Mouse (Mus musculus) hindbrain, embryonic 10.5 days (tissue): ENCODE data around the gene Peg10. TPM values are rescaled to one million over a fixed set of nuclear protein-coding genes. Genes with fewer than 3 reads are reported as not detected.

Source experiments
- DNase-seq: peaks from one replicate; pipeline ENCODE4 v3.0.0-alpha.2; 2017; ENCODE audit warnings: low spot score
- H3K27ac ChIP-seq: fragments of 300-500 bp; sonication (generic); 2 replicates; pipeline ENCODE4 v1.5.1; 2016; ENCODE audit warnings: mild to moderate bottlenecking, moderate library complexity
- H3K27me3 ChIP-seq: fragments of 300-500 bp; sonication (generic); 2 replicates; pipeline ENCODE4 v1.6.1; 2016; ENCODE audit warnings: mild to moderate bottlenecking; ENCODE audit not compliant: poor library complexity, insufficient read depth, severe bottlenecking
- H3K36me3 ChIP-seq: fragments of 300-500 bp; sonication (generic); 2 replicates; pipeline ENCODE4 v1.6.1; 2016; ENCODE audit warnings: mild to moderate bottlenecking, moderate library complexity
- H3K4me1 ChIP-seq: fragments of 300-500 bp; sonication (generic); replicated peaks from 2 replicates; pipeline ENCODE4 v1.6.1; 2016; ENCODE audit warnings: mild to moderate bottlenecking
- H3K4me3 ChIP-seq: fragments of 300-500 bp; sonication (generic); 2 replicates; pipeline ENCODE4 v1.5.1; 2016; ENCODE audit warnings: mild to moderate bottlenecking, moderate library complexity
- H3K9me3 ChIP-seq: fragments of 300-500 bp; sonication (generic); 2 replicates; pipeline ENCODE4 v1.6.1; 2016; ENCODE audit warnings: mild to moderate bottlenecking, moderate library complexity
- WGBS: fragments of 180-500 bp; shearing (Covaris S2); methylation state at CpG from one replicate; pipeline ENCODE4 v1.1.7; 2016; 5-methylcytosine and 5-hydroxymethylcytosine counted together
- polyA plus RNA-seq: library from polyadenylated mRNA; unstranded; fragments of >200 nt; fragmentation: Nextera tagmentation; extraction: Ambion mirVana; gene quantifications from 2 replicates; pipeline ENCODE4 v1.2.1, GENCODE M21; 2016

Gene Peg10
- polyA plus RNA-seq, result 9.3 and 12.3 TPM in 2 replicates

- 49% methylated on average over 38 of the region's 38 CpGs for WGBS
- peaks cover 12% of the 10 kb centered on the region for H3K4me1 ChIP-seq
Measured at GRCm38 (mm10) chr6:4746696-4747439, at the start of gene Peg10, which contains the start of gene Sgce. Gene Peg10 (plus strand): TSS chr6:4747306. Gene Sgce (minus strand): TSS chr6:4747207.

GRCm38 (mm10) chr6:4701641-4702040 is 45.5 kb upstream of the Peg10 start:
- H3K4me1 ChIP-seq, result no peaks in the 10 kb centered on the region
- DNase-seq, result no peak
- no peaks in the 10 kb centered on the region for H3K27me3 ChIP-seq
- 87% methylated on average over 8 of the region's 8 CpGs for WGBS
- peaks cover 31% of the 10 kb centered on the region for H3K36me3 ChIP-seq
- no peaks in the 10 kb centered on the region for H3K9me3 ChIP-seq
- no peak overlapping the region for H3K4me3 ChIP-seq
- no peak overlapping the region for H3K27ac ChIP-seq

More at GRCm38 (mm10) chr6:4746696-4747439, at the start of gene Peg10, which contains the start of gene Sgce:
- Histone ChIP-seq H3K36me3 (peaks cover 13% of the 10 kb centered on the region; the same call in 1 of the 2 replicates), H3K27me3 (no peaks in the 10 kb centered on the region), H3K9me3 (peaks cover 30% of the 10 kb centered on the region), H3K4me3 (peak within 1 kb of the TSS; percentile 63), H3K27ac (peak within 1 kb of the TSS; percentile 96)
- peak; percentile 89 for DNase-seq

GRCm38 (mm10) chr6:4703908-4704307 is 43.2 kb upstream of the Peg10 start:
- 93% methylated on average over 7 of the region's 7 CpGs for WGBS
- no peaks in the 10 kb centered on the region for H3K27me3 ChIP-seq
- no peak overlapping the region for H3K27ac ChIP-seq
- DNase-seq, result no peak
- H3K36me3 ChIP-seq, result peaks cover 44% of the 10 kb centered on the region
- H3K4me3 ChIP-seq, result no peak overlapping the region
- H3K9me3 ChIP-seq, result no peaks in the 10 kb centered on the region
- no peaks in the 10 kb centered on the region for H3K4me1 ChIP-seq

GRCm38 (mm10) chr6:4706415-4706814 is 40.7 kb upstream of the Peg10 start:
- H3K27me3 ChIP-seq, result no peaks in the 10 kb centered on the region
- H3K36me3 ChIP-seq, result peaks cover 54% of the 10 kb centered on the region
- H3K27ac ChIP-seq, result no peak overlapping the region
- no peaks in the 10 kb centered on the region for H3K9me3 ChIP-seq
- DNase-seq, result no peak
- no peak overlapping the region for H3K4me3 ChIP-seq
- H3K4me1 ChIP-seq, result no peaks in the 10 kb centered on the region
- WGBS, result 89% methylated on average over 5 of the region's 5 CpGs

GRCm38 (mm10) chr6:4708971-4709370 is 38.1 kb upstream of the Peg10 start:
- H3K4me1 ChIP-seq, result no peaks in the 10 kb centered on the region
- WGBS, result 90% methylated on average over 1 of the region's 1 CpGs

GRCm38 (mm10) chr6:4716171-4716570 is 30.9 kb upstream of the Peg10 start:
- H3K27me3 ChIP-seq, result no peaks in the 10 kb centered on the region
- no peaks in the 10 kb centered on the region for H3K9me3 ChIP-seq
- no peak for DNase-seq
- WGBS, result 90% methylated on average over 2 of the region's 2 CpGs
- H3K4me3 ChIP-seq, result no peak overlapping the region
- peaks cover 13% of the 10 kb centered on the region for H3K36me3 ChIP-seq
- peaks cover 3% of the 10 kb centered on the region; the same call in 1 of the 2 replicates for H3K4me1 ChIP-seq
- H3K27ac ChIP-seq, result no peak overlapping the region

More at GRCm38 (mm10) chr6:4708971-4709370, 38.1 kb upstream of the Peg10 start:
- DNase-seq, result no peak
- Histone ChIP-seq H3K27ac (no peak overlapping the region), H3K36me3 (peaks cover 40% of the 10 kb centered on the region), H3K4me3 (no peak overlapping the region), H3K27me3 (no peaks in the 10 kb centered on the region), H3K9me3 (no peaks in the 10 kb centered on the region)

GRCm38 (mm10) chr6:4717344-4717743 is 29.8 kb upstream of the Peg10 start:
- H3K36me3 ChIP-seq, result peaks cover 13% of the 10 kb centered on the region
- H3K4me1 ChIP-seq, result peaks cover 8% of the 10 kb centered on the region; the same call in 1 of the 2 replicates
- H3K27me3 ChIP-seq, result no peaks in the 10 kb centered on the region
- WGBS, result 89% methylated on average over 2 of the region's 2 CpGs
- DNase-seq, result no peak
- no peak overlapping the region for H3K27ac ChIP-seq
- no peaks in the 10 kb centered on the region for H3K9me3 ChIP-seq
- H3K4me3 ChIP-seq, result no peak overlapping the region

GRCm38 (mm10) chr6:4722142-4722541 is 25.0 kb upstream of the Peg10 start:
- no peak for DNase-seq
- 69% methylated on average over 6 of the region's 6 CpGs for WGBS
- peaks cover 35% of the 10 kb centered on the region; the same call in 1 of the 2 replicates for H3K4me1 ChIP-seq
- H3K4me3 ChIP-seq, result no peak overlapping the region
- H3K27ac ChIP-seq, result no peak overlapping the region
- 0 out of 2 replicates have a peak, but pooled peaks cover under 1% of the 10 kb centered on the region for H3K36me3 ChIP-seq
- no peaks in the 10 kb centered on the region for H3K27me3 ChIP-seq
- no peaks in the 10 kb centered on the region for H3K9me3 ChIP-seq

GRCm38 (mm10) chr6:4722739-4723138 is 24.4 kb upstream of the Peg10 start:
- no peak for DNase-seq
- 88% methylated on average over 13 of the region's 13 CpGs for WGBS
- Histone ChIP-seq H3K27me3 (no peaks in the 10 kb centered on the region), H3K36me3 (no peaks in the 10 kb centered on the region), H3K4me3 (no peak overlapping the region), H3K4me1 (peaks cover 35% of the 10 kb centered on the region; the same call in 1 of the 2 replicates), H3K27ac (no peak overlapping the region), H3K9me3 (no peaks in the 10 kb centered on the region)

GRCm38 (mm10) chr6:4723998-4724757 is 22.9 kb upstream of the Peg10 start:
- Histone ChIP-seq H3K4me1 (peaks cover 35% of the 10 kb centered on the region; the same call in 1 of the 2 replicates), H3K27ac (0 out of 2 replicates have a peak overlapping the region, but pooled peaks have one; percentile 29), H3K9me3 (no peaks in the 10 kb centered on the region), H3K4me3 (no peak overlapping the region), H3K27me3 (no peaks in the 10 kb centered on the region), H3K36me3 (no peaks in the 10 kb centered on the region)
- no peak for DNase-seq
- 69% methylated on average over 15 of the region's 15 CpGs for WGBS

- no peaks in the 10 kb centered on the region for H3K27me3 ChIP-seq
- H3K9me3 ChIP-seq, result no peaks in the 10 kb centered on the region
- peaks cover 38% of the 10 kb centered on the region for H3K4me1 ChIP-seq
- WGBS, result 91% methylated on average over 2 of the region's 2 CpGs
- H3K4me3 ChIP-seq, result no peak overlapping the region
- no peak overlapping the region for H3K27ac ChIP-seq
- H3K36me3 ChIP-seq, result peaks cover 9% of the 10 kb centered on the region; the same call in 1 of the 2 replicates
- DNase-seq, result no peak
Measured at GRCm38 (mm10) chr6:4728305-4728704, 18.8 kb upstream of the Peg10 start.

- H3K4me3 ChIP-seq, result no peak overlapping the region
Measured at GRCm38 (mm10) chr6:4731675-4732074, 15.4 kb upstream of the Peg10 start.

More at GRCm38 (mm10) chr6:4731675-4732074, 15.4 kb upstream of the Peg10 start:
- peaks cover 21% of the 10 kb centered on the region for H3K4me1 ChIP-seq
- 51% methylated on average over 8 of the region's 8 CpGs for WGBS
- no peaks in the 10 kb centered on the region for H3K9me3 ChIP-seq
- H3K36me3 ChIP-seq, result peaks cover 18% of the 10 kb centered on the region
- no peak for DNase-seq
- H3K27me3 ChIP-seq, result no peaks in the 10 kb centered on the region
- H3K27ac ChIP-seq, result no peak overlapping the region
